Mouse (Mus musculus) E14TG2a.4 (cell line): ENCODE measurements around the gene Clrn1.

ENCODE experiments used
- H3K27me3 ChIP-seq: 2 replicates; pipeline ENCODE4 v1.6.1; 2014; ENCODE audit warnings: low read length, control low read depth; ENCODE audit not compliant: insufficient read depth
- H3K36me3 ChIP-seq: 2 replicates; pipeline ENCODE4 v1.6.1; 2014; ENCODE audit warnings: low read length, control low read depth; ENCODE audit not compliant: insufficient read depth
- H3K4me1 ChIP-seq: replicated peaks from 2 replicates; pipeline ENCODE4 v1.6.1; 2014; ENCODE audit warnings: low read depth, low read length, control low read depth
- H3K4me3 ChIP-seq: replicated peaks from 2 replicates; pipeline ENCODE4 v1.5.1; 2014; ENCODE audit warnings: mild to moderate bottlenecking, low read length
- H3K9me3 ChIP-seq: 2 replicates; pipeline ENCODE4 v1.6.1; 2014; ENCODE audit warnings: low read length, control low read depth
- CTCF ChIP-seq: conservative IDR thresholded peaks from 2 replicates; pipeline ENCODE4 v1.5.1; 2014; ENCODE audit warnings: low read length
- NANOG ChIP-seq: IDR thresholded peaks from 2 replicates; pipeline ENCODE4 v1.6.1; 2014; ENCODE audit warnings: borderline replicate concordance, low read length, mixed read lengths
- POU5F1 ChIP-seq: IDR thresholded peaks from 2 replicates; pipeline ENCODE4 v1.6.1; 2014; ENCODE audit warnings: low read length, borderline replicate concordance

The Clrn1 gene

GRCm38 (mm10) chr3:58884801-58885573 lies at the start of gene Clrn1:
TSS of gene Clrn1 (minus strand) at chr3:58885340.
- H3K4me1 ChIP-seq: peaks cover 20% of the 10 kb centered on the region
- H3K27me3 ChIP-seq: no peaks in the 10 kb centered on the region
- H3K36me3 ChIP-seq: no peaks in the 10 kb centered on the region
- TF ChIP-seq CTCF: no peak
- no peak for TF ChIP-seq NANOG
- no peak for TF ChIP-seq POU5F1
- H3K4me3 ChIP-seq: no peak within 1 kb of the TSS
- no peaks in the 10 kb centered on the region for H3K9me3 ChIP-seq

GRCm38 (mm10) chr3:58924027-58924426 lies 38.9 kb upstream of the Clrn1 start:
- Histone ChIP-seq H3K27me3 (peaks cover 8% of the 10 kb centered on the region; the same call in 1 of the 2 replicates), H3K9me3 (no peaks in the 10 kb centered on the region), H3K4me1 (peaks cover 8% of the 10 kb centered on the region; the same call in 1 of the 2 replicates), H3K4me3 (no peak overlapping the region), H3K36me3 (no peaks in the 10 kb centered on the region)
- TF ChIP-seq CTCF (no peak), POU5F1 (no peak), NANOG (no peak)

GRCm38 (mm10) chr3:58923140-58923539 lies 38.0 kb upstream of the Clrn1 start:
- Histone ChIP-seq H3K27me3 (peaks cover 8% of the 10 kb centered on the region; the same call in 1 of the 2 replicates), H3K4me1 (peaks cover 8% of the 10 kb centered on the region; the same call in 1 of the 2 replicates), H3K9me3 (no peaks in the 10 kb centered on the region), H3K36me3 (no peaks in the 10 kb centered on the region), H3K4me3 (no peak overlapping the region)
- TF ChIP-seq NANOG: no peak
- TF ChIP-seq POU5F1: no peak

GRCm38 (mm10) chr3:58922636-58923035 lies 37.5 kb upstream of the Clrn1 start:
- no peak for TF ChIP-seq NANOG
- no peak for TF ChIP-seq POU5F1
- Histone ChIP-seq H3K36me3 (no peaks in the 10 kb centered on the region), H3K9me3 (no peaks in the 10 kb centered on the region), H3K4me1 (peaks cover 8% of the 10 kb centered on the region; the same call in 1 of the 2 replicates), H3K4me3 (no peak overlapping the region), H3K27me3 (peaks cover 8% of the 10 kb centered on the region; the same call in 1 of the 2 replicates)

- H3K4me1 ChIP-seq: peaks cover 8% of the 10 kb centered on the region; the same call in 1 of the 2 replicates
- no peaks in the 10 kb centered on the region for H3K36me3 ChIP-seq
- H3K4me3 ChIP-seq: no peak overlapping the region
- H3K27me3 ChIP-seq: peaks cover 3% of the 10 kb centered on the region; the same call in 1 of the 2 replicates
- no peaks in the 10 kb centered on the region for H3K9me3 ChIP-seq
- TF ChIP-seq POU5F1 (no peak), CTCF (no peak), NANOG (no peak)
Measured at GRCm38 (mm10) chr3:58921316-58921715, 36.2 kb upstream of the Clrn1 start.

- Histone ChIP-seq H3K4me1 (no peaks in the 10 kb centered on the region), H3K36me3 (no peaks in the 10 kb centered on the region), H3K9me3 (peaks cover 22% of the 10 kb centered on the region), H3K4me3 (no peak overlapping the region), H3K27me3 (no peaks in the 10 kb centered on the region)
- TF ChIP-seq POU5F1 (no peak), CTCF (no peak), NANOG (no peak)
Measured at GRCm38 (mm10) chr3:58904656-58905055, 19.5 kb upstream of the Clrn1 start.

- Histone ChIP-seq H3K4me3 (no peak overlapping the region), H3K27me3 (no peaks in the 10 kb centered on the region), H3K4me1 (no peaks in the 10 kb centered on the region), H3K9me3 (peaks cover 9% of the 10 kb centered on the region; the same call in 1 of the 2 replicates), H3K36me3 (no peaks in the 10 kb centered on the region)
- TF ChIP-seq CTCF (no peak), NANOG (no peak), POU5F1 (no peak)
Measured at GRCm38 (mm10) chr3:58902051-58902758, 17.1 kb upstream of the Clrn1 start.

- Histone ChIP-seq H3K4me1 (no peaks in the 10 kb centered on the region), H3K27me3 (no peaks in the 10 kb centered on the region), H3K36me3 (no peaks in the 10 kb centered on the region), H3K4me3 (no peak overlapping the region), H3K9me3 (peaks cover 1% of the 10 kb centered on the region; the same call in 1 of the 2 replicates)
- TF ChIP-seq POU5F1: no peak
- no peak for TF ChIP-seq CTCF
- no peak for TF ChIP-seq NANOG
Measured at GRCm38 (mm10) chr3:58895131-58895530, 10.0 kb upstream of the Clrn1 start.

- TF ChIP-seq NANOG: no peak
- TF ChIP-seq CTCF: no peak
- no peak for TF ChIP-seq POU5F1
- Histone ChIP-seq H3K36me3 (no peaks in the 10 kb centered on the region), H3K4me1 (no peaks in the 10 kb centered on the region), H3K9me3 (no peaks in the 10 kb centered on the region), H3K4me3 (no peak overlapping the region), H3K27me3 (no peaks in the 10 kb centered on the region)
Measured at GRCm38 (mm10) chr3:58894529-58894928, 9.4 kb upstream of the Clrn1 start.
